Mouse (Mus musculus): ENCODE data around the gene D10Wsu102e.

DNA sequence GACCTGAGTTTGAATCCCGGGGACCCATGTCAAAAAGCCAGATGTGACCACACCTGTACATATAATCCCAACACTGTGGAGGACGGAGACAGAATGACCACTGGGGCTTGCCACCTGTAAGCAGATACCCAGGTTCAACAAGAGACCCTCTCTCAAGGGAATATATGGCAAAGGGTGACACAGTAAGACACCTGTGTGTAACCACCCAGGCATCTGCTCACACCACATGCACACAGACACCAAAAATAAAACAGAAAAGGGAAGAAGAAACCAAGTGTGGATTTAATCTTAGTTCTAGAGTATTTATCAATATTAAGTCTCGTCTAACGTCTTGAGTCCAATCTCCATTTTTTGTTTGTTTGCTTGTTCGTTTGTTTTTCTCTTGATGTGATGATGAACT, 28.2 kb upstream of the D10Wsu102e start:
- TF ChIP-seq CTCF (IDR thresholded peaks at IDR 0.05; ENCODE audit: insufficient read depth, low read depth, low read length) (no peak), POLR2A (IDR thresholded peaks at IDR 0.05; ENCODE audit: insufficient read depth, low read depth, low read length) (no peak)

All from olfactory bulb, adult 2 months (tissue).